Mouse (Mus musculus): ENCODE measurements around the gene Tst. TPM values are rescaled to one million over a fixed set of nuclear protein-coding genes. Genes with fewer than 3 reads are reported as not detected.

Gene Tst
- 4.8 and 4.9 TPM in 2 replicates for polyA plus RNA-seq (2012)

- no peak for TF ChIP-seq GATA1 (IDR thresholded peaks at IDR 0.05; ENCODE audit: low read length)
Measured at GRCm38 (mm10) chr15:78405517-78406211, at the start of gene Tst. TSS of gene Tst (minus strand) at chr15:78405907.

DNA sequence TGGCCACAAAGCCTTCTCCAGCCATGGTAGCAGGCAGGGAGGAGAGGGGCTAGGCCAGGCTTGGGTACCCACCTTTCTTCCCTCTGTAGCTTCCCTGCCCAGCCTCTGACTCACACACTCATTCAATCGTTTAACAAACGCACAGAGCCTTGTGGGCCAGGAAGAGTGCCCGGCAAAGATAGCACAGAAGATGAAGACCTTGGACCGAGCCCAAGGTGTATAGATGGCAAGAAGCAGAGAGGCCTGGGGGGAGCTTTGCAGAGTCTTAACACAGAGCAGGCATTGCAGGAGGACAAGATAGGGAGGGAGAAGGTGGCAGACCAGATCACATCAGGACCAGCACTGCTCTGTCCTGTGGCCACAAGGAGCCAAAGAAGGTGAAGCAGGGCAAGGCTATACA, 49.5 kb upstream of the Tst start:
- no peak for TF ChIP-seq GATA1 (IDR thresholded peaks at IDR 0.05; ENCODE audit: low read length)

DNA sequence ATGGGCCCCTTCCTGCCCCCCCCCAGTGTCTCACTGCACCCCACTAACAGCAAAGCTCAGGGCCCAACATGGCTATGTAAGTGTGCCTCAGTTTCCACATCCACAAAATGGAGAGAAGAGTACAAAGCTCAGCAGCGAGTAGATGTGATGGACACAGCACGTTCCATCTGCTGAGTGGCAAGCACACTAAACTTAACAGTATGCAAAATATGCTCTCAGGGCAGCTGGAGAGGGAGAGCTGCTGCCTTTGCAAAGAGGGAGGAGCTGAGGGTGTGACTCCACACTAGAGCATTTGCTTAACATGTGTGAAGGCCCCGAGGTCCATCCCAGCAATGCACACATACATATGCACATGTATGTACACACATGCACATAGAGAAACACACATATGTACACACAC, 47.2 kb upstream of the Tst start:
- TF ChIP-seq GATA1 (IDR thresholded peaks at IDR 0.05; ENCODE audit: low read length) = no peak

DNA sequence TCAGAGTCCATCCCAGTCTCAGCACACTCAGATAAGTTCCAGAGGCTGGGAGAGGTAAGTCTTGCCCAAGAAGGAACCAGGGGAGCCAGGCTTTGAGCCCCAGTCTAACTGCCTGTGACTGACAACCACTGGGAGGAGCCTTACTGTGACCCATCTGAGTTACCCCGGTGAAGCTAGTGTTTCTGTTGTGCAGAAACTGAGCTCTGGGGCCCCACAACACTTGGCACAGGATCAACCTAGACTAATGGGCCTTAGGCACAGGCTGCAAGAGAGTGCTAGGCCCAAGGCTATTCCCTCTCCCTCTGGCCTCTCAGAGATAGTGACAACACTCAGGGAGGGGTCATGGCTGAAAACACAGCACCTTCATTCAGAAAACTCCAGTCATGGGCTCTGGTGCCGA, 45.5 kb upstream of the Tst start:
- no peak for TF ChIP-seq GATA1 (IDR thresholded peaks at IDR 0.05; ENCODE audit: low read length)

- TF ChIP-seq GATA1 (IDR thresholded peaks at IDR 0.05; ENCODE audit: low read length) = no peak
Measured at GRCm38 (mm10) chr15:78450419-78450768, 44.7 kb upstream of the Tst start.

GRCm38 (mm10) chr15:78449694-78450418, 44.1 kb upstream of the Tst start:
- no peak for TF ChIP-seq GATA1 (IDR thresholded peaks at IDR 0.05; ENCODE audit: low read length)

- TF ChIP-seq GATA1 (IDR thresholded peaks at IDR 0.05; ENCODE audit: low read length) = no peak
Measured at GRCm38 (mm10) chr15:78449131-78449530, 43.4 kb upstream of the Tst start.

DNA sequence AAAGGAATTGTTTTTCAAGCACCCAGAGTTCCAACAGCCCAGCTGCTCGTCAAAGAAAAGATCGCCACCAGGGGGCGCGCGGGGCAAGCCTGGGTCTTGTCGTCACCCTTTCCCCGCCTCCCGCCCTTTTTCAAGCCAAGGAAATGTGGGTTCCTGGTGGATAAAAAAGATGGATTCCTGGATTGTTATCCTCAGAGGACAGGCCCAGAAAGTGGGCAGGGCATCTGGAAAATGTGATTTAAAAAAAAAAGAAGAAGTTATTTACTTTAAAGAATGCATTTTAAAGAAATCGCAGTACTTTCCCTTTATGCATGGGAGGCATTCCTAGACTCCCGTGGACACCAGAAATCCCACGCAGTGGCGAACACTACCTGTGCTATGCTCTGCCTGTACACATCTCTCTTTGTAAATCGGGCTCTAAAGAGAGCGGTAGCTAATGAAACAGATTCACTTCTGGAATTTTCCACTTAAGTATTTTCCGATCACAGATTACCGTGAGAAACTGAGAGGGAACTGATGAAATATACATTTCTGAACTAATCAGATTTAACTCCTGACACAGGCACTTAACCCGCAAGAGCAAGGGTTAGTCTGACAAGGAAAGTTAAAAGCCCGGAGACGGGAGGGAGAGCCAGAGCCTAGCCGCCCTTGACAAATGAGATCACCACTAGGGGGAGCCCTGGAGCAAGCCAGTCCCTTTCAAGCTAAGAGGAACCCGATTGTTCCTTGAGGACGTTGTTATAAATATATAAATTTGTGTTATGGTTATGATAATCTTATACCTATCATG, 42.2 kb upstream of the Tst start:
- no peak for TF ChIP-seq GATA1 (IDR thresholded peaks at IDR 0.05; ENCODE audit: low read length)

- no peak for TF ChIP-seq GATA1 (IDR thresholded peaks at IDR 0.05; ENCODE audit: low read length)
Measured at GRCm38 (mm10) chr15:78447121-78447520, 41.4 kb upstream of the Tst start.

GRCm38 (mm10) chr15:78443857-78444256, 38.1 kb upstream of the Tst start:
- no peak for TF ChIP-seq GATA1 (IDR thresholded peaks at IDR 0.05; ENCODE audit: low read length)

DNA sequence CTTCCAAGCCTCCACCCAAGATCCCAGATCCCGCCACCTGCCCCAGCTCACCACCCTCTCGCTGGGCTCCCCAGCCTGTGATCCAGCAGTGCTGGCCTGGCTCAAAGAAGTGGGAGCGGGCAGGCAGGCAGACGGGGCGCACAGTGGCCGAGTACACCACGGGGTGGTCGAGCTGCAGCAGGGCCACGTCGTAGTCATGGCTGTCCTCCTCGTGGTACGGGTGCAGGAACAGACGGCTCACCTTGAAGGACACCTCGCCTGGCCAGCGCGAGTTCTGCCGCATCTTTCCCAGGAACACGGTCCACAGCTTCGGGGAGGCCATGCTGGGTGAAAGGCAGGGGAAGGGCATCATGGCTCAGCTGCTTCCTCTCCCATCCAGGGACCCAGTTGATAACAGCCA, 36.5 kb upstream of the Tst start:
- no peak for TF ChIP-seq GATA1 (IDR thresholded peaks at IDR 0.05; ENCODE audit: low read length)

DNA sequence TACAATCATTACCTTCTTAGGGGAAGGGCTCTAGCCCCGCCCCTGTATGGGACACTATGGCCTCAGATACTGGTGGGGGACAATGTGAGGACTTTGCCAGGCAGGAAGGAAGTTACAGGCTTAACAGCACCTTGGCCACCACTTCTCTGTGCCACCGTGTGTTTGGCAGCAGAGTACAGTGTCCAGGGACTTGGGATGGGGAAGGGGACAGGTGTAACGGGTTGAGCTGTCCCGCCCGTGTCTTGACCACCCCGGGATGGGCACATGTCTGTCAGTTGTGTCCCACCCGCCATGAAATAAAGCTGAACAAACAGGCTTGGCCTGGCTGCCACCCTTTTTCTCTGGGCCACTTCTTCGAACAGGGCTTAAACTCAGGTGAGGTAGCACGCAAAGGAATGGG, 33.3 kb upstream of the Tst start:
- TF ChIP-seq GATA1 (IDR thresholded peaks at IDR 0.05; ENCODE audit: low read length) = no peak

DNA sequence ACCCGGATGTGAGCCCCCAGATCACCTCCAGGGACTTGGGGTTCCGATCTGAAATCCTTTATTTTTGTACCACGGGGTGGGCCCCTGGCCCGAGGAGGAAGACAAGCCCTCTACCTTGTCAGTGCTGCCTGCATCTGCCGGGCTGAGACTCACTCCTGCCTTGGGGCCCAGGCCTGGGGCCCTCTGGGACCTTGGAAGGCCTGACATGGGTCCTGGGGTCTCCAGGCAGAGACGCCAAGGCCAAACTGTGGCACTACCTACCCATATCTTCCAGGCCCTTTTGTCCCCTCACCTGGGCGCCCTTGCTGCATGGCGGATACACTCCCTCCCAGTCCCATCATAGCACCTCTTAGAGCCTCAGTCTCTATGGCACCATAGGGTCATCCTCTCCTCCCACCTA, 32.8 kb upstream of the Tst start:
- TF ChIP-seq GATA1 (IDR thresholded peaks at IDR 0.05; ENCODE audit: low read length) = no peak

GRCm38 (mm10) chr15:78438018-78438394, 32.3 kb upstream of the Tst start:
- no peak for TF ChIP-seq GATA1 (IDR thresholded peaks at IDR 0.05; ENCODE audit: low read length)

- TF ChIP-seq GATA1 (IDR thresholded peaks at IDR 0.05; ENCODE audit: low read length) = no peak
Measured at GRCm38 (mm10) chr15:78437237-78438017, 31.7 kb upstream of the Tst start.

Data from G1E-ER4 (cell line).